Mouse (Mus musculus): ENCODE results near the gene Apbb1. TPM values are rescaled to one million over a fixed set of nuclear protein-coding genes. Genes with fewer than 3 reads are reported as not detected.

Apbb1 gene
- polyA plus RNA-seq, 1 experiment: 35.4 TPM

DNA sequence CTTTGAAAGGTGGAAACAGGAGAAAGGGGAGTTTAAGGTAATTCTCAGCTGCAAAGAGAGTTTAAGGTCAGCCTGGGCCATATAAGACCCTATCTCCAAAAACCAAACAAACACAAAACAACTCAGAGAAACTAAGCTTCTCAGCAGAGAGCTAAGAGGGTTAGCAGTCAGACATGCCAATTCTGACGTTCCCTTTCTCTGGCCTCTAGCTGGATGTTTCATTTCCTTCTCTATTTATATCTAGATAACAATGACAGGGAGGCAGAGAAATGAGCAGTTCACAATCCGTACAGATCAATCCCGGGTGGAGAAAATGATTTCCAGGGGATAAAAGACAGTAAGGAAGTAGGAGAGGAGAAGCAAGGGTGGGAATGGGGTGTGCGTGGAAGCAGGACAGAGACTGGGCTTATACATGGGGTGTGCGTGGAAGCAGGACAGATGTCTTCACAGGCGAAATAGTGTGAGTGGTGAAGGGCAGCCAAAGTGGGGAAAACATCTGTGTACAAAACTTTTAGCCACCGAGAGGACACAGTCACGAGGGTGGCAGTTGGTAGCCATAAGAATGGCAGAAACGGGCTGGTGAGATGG is 7.0 kb upstream of the Apbb1 start:
- TF ChIP-seq CTCF (conservative IDR thresholded peaks at IDR 0.05; ENCODE audit: insufficient read depth, insufficient read length, low read depth, low read length): no peak
- no peaks in the 10 kb centered on the region for H3K36me3 ChIP-seq (ENCODE audit: control insufficient read depth, insufficient read depth, low read length)
- 68% methylated on average over 9 of the region's 9 CpGs for WGBS
- no peak for DNase-seq
- no peaks in the 10 kb centered on the region for H3K4me1 ChIP-seq (ENCODE audit: control insufficient read depth, insufficient read depth, low read length)
- no peak overlapping the region for H3K4me3 ChIP-seq (ENCODE audit: insufficient read depth, low read depth, low read length)
- no peak overlapping the region for H3K27ac ChIP-seq (ENCODE audit: insufficient read depth, low read depth, low read length)
- H3K27me3 ChIP-seq (replicated peaks; ENCODE audit: control insufficient read depth, insufficient read depth, low read length): no peaks in the 10 kb centered on the region

DNA sequence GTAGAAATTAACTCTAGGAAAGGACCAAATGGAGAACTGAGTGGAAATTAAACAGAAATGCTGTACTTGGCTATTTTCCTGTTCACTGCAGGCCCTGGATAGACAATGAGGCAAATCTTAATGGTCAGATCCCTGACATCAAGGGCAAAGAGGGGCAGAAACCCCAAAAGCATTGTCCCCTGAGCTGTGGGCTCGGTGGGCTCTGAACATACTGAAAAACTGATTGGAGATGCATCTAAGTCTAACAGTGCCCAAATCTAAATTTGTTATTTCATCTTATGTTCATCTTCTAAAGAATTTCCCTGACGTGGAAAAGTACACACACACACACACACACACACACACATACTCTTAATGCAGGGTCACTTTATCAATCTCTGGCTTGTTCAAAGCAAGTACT is 506 bp upstream of the Apbb1 start:
- H3K27ac ChIP-seq (ENCODE audit: insufficient read depth, low read depth, low read length): no peak overlapping the region
- no peak for DNase-seq
- TF ChIP-seq CTCF (conservative IDR thresholded peaks at IDR 0.05; ENCODE audit: insufficient read depth, insufficient read length, low read depth, low read length) (no peak), POLR2A (IDR thresholded peaks at IDR 0.05; ENCODE audit: low read depth, low read length) (no peak)
- 84% methylated on average over 2 of the region's 2 CpGs for WGBS
- H3K36me3 ChIP-seq (ENCODE audit: control insufficient read depth, insufficient read depth, low read length): no peaks in the 10 kb centered on the region
- no peak overlapping the region for H3K4me3 ChIP-seq (ENCODE audit: insufficient read depth, low read depth, low read length)
- no peaks in the 10 kb centered on the region for H3K27me3 ChIP-seq (replicated peaks; ENCODE audit: control insufficient read depth, insufficient read depth, low read length)
- no peaks in the 10 kb centered on the region for H3K4me1 ChIP-seq (ENCODE audit: control insufficient read depth, insufficient read depth, low read length)

DNA sequence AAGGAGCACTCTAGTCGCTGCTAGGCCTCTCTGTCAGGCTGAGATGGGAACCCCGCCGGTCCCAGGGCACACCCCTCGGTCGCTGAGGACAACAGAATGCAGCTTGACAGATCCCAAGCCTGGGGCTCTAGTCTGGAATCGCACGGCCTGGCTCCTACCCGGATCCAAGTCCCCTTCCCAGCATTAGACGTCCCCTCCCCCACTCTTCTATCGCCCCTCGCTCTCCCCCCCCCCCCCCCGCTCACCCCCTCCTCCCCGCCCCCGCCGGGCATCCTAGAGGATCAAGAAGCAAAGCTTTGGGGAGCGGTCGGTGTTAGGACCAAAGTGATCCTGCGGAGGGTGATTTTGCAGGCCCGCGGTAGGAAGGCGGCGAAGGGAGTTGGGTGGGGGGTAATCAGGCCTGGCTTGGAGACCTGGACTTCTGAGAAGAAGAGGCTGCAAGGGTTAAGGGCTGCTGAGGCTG is 795 bp downstream of the Apbb1 start:
- Histone ChIP-seq H3K27ac (ENCODE audit: insufficient read depth, low read depth, low read length) (no peak overlapping the region), H3K36me3 (ENCODE audit: control insufficient read depth, insufficient read depth, low read length) (no peaks in the 10 kb centered on the region), H3K4me3 (ENCODE audit: insufficient read depth, low read depth, low read length) (peak overlapping the region; percentile 69), H3K27me3 (replicated peaks; ENCODE audit: control insufficient read depth, insufficient read depth, low read length) (no peaks in the 10 kb centered on the region), H3K4me1 (ENCODE audit: control insufficient read depth, insufficient read depth, low read length) (no peaks in the 10 kb centered on the region)
- 3% methylated on average over 18 of the region's 22 CpGs for WGBS
- DNase-seq: no peak
- TF ChIP-seq POLR2A (IDR thresholded peaks at IDR 0.05; ENCODE audit: low read depth, low read length): no peak
- no peak for TF ChIP-seq CTCF (conservative IDR thresholded peaks at IDR 0.05; ENCODE audit: insufficient read depth, insufficient read length, low read depth, low read length)

GRCm38 (mm10) chr7:105578481-105578880 is 3.0 kb downstream of the Apbb1 start:
- H3K27ac ChIP-seq (ENCODE audit: insufficient read depth, low read depth, low read length): no peak overlapping the region
- H3K4me1 ChIP-seq (ENCODE audit: control insufficient read depth, insufficient read depth, low read length): no peaks in the 10 kb centered on the region
- no peaks in the 10 kb centered on the region for H3K27me3 ChIP-seq (replicated peaks; ENCODE audit: control insufficient read depth, insufficient read depth, low read length)
- no peak for DNase-seq
- no peak overlapping the region for H3K4me3 ChIP-seq (ENCODE audit: insufficient read depth, low read depth, low read length)
- no peaks in the 10 kb centered on the region for H3K36me3 ChIP-seq (ENCODE audit: control insufficient read depth, insufficient read depth, low read length)
- TF ChIP-seq CTCF (conservative IDR thresholded peaks at IDR 0.05; ENCODE audit: insufficient read depth, insufficient read length, low read depth, low read length): no peak
- no peak for TF ChIP-seq POLR2A (IDR thresholded peaks at IDR 0.05; ENCODE audit: low read depth, low read length)
- WGBS: 80% methylated on average over 2 of the region's 2 CpGs

GRCm38 (mm10) chr7:105577377-105577871 is 4.0 kb downstream of the Apbb1 start:
- H3K4me1 ChIP-seq (ENCODE audit: control insufficient read depth, insufficient read depth, low read length): no peaks in the 10 kb centered on the region
- no peak overlapping the region for H3K27ac ChIP-seq (ENCODE audit: insufficient read depth, low read depth, low read length)
- 92% methylated on average over 6 of the region's 6 CpGs for WGBS
- no peak for DNase-seq
- H3K36me3 ChIP-seq (ENCODE audit: control insufficient read depth, insufficient read depth, low read length): no peaks in the 10 kb centered on the region
- no peak overlapping the region for H3K4me3 ChIP-seq (ENCODE audit: insufficient read depth, low read depth, low read length)
- TF ChIP-seq POLR2A (IDR thresholded peaks at IDR 0.05; ENCODE audit: low read depth, low read length): no peak
- TF ChIP-seq CTCF (conservative IDR thresholded peaks at IDR 0.05; ENCODE audit: insufficient read depth, insufficient read length, low read depth, low read length): no peak
- H3K27me3 ChIP-seq (replicated peaks; ENCODE audit: control insufficient read depth, insufficient read depth, low read length): no peaks in the 10 kb centered on the region

- no peak for TF ChIP-seq POLR2A (IDR thresholded peaks at IDR 0.05; ENCODE audit: low read depth, low read length)
- TF ChIP-seq CTCF (conservative IDR thresholded peaks at IDR 0.05; ENCODE audit: insufficient read depth, insufficient read length, low read depth, low read length): no peak
- Histone ChIP-seq H3K27ac (ENCODE audit: insufficient read depth, low read depth, low read length) (no peak overlapping the region), H3K4me3 (ENCODE audit: insufficient read depth, low read depth, low read length) (no peak overlapping the region), H3K36me3 (ENCODE audit: control insufficient read depth, insufficient read depth, low read length) (no peaks in the 10 kb centered on the region), H3K4me1 (ENCODE audit: control insufficient read depth, insufficient read depth, low read length) (no peaks in the 10 kb centered on the region), H3K27me3 (replicated peaks; ENCODE audit: control insufficient read depth, insufficient read depth, low read length) (no peaks in the 10 kb centered on the region)
- no peak for DNase-seq
- 65% methylated on average over 3 of the region's 3 CpGs for WGBS
Measured at GRCm38 (mm10) chr7:105576166-105576748, 5.2 kb downstream of the Apbb1 start.

GRCm38 (mm10) chr7:105574537-105574936 is 6.9 kb downstream of the Apbb1 start:
- no peak for DNase-seq
- H3K36me3 ChIP-seq (ENCODE audit: control insufficient read depth, insufficient read depth, low read length): no peaks in the 10 kb centered on the region
- H3K4me1 ChIP-seq (ENCODE audit: control insufficient read depth, insufficient read depth, low read length): no peaks in the 10 kb centered on the region
- no peak overlapping the region for H3K27ac ChIP-seq (ENCODE audit: insufficient read depth, low read depth, low read length)
- WGBS: 92% methylated on average over 4 of the region's 4 CpGs
- no peaks in the 10 kb centered on the region for H3K27me3 ChIP-seq (replicated peaks; ENCODE audit: control insufficient read depth, insufficient read depth, low read length)
- no peak overlapping the region for H3K4me3 ChIP-seq (ENCODE audit: insufficient read depth, low read depth, low read length)
- TF ChIP-seq POLR2A (IDR thresholded peaks at IDR 0.05; ENCODE audit: low read depth, low read length) (no peak), CTCF (conservative IDR thresholded peaks at IDR 0.05; ENCODE audit: insufficient read depth, insufficient read length, low read depth, low read length) (no peak)
